Mouse (Mus musculus) heart, adult 18-20 months (tissue): ENCODE measurements around the gene Tiam1. TPM values are rescaled to one million over a fixed set of nuclear protein-coding genes. Genes with fewer than 3 reads are reported as not detected.

Source experiments
- DNase-seq, 2 experiments: peaks; one replicate each; pipeline ENCODE4 v3.0.0; 2021 to 2022; ENCODE audit warnings: mixed read lengths in 1 of 2
- total RNA-seq, 2 experiments: library from RNA; stranded (reverse); gene quantifications; 2 replicates each; pipeline ENCODE4 v1.2.3; 2021

Gene Tiam1
- total RNA-seq, 2 experiments from 2014 or later = 8.1 to 8.5 TPM

- no peak for DNase-seq
Measured at GRCm38 (mm10) chr16:89789792-89790434, 353.7 kb downstream of the Tiam1 start.

- no peak for DNase-seq
Measured at GRCm38 (mm10) chr16:89785795-89786194, 357.8 kb downstream of the Tiam1 start.

- DNase-seq = no peak
Measured at GRCm38 (mm10) chr16:89779705-89780104, 363.9 kb downstream of the Tiam1 start.

- DNase-seq = no peak
Measured at GRCm38 (mm10) chr16:89777450-89777849, 366.1 kb downstream of the Tiam1 start.

GRCm38 (mm10) chr16:89774553-89774913 is 369.0 kb downstream of the Tiam1 start:
- no peak for DNase-seq

- peak; percentile 82 to 95 for DNase-seq
Measured at GRCm38 (mm10) chr16:89773657-89774552, 369.7 kb downstream of the Tiam1 start.

- no peak for DNase-seq
Measured at GRCm38 (mm10) chr16:89765919-89766318, 377.6 kb downstream of the Tiam1 start.

- DNase-seq = peak in 1 of 2 experiments; percentile 23
Measured at GRCm38 (mm10) chr16:89765470-89765869, 378.1 kb downstream of the Tiam1 start.

- no peak for DNase-seq
Measured at GRCm38 (mm10) chr16:89763812-89764211, 379.8 kb downstream of the Tiam1 start.

- DNase-seq = no peak
Measured at GRCm38 (mm10) chr16:89762523-89762922, 381.0 kb downstream of the Tiam1 start.

GRCm38 (mm10) chr16:89762096-89762495 is 381.5 kb downstream of the Tiam1 start:
- peak; percentile 3 to 20 for DNase-seq

- no peak for DNase-seq
Measured at GRCm38 (mm10) chr16:89757384-89757783, 386.2 kb downstream of the Tiam1 start.

- no peak for DNase-seq
Measured at GRCm38 (mm10) chr16:89754709-89755108, 388.9 kb downstream of the Tiam1 start.

- DNase-seq = no peak
Measured at GRCm38 (mm10) chr16:89747864-89748263, 395.7 kb downstream of the Tiam1 start.

- no peak for DNase-seq
Measured at GRCm38 (mm10) chr16:89739559-89739958, 404.0 kb downstream of the Tiam1 start.

- DNase-seq = no peak
Measured at GRCm38 (mm10) chr16:89738963-89739362, 404.6 kb downstream of the Tiam1 start.

Other genes with a start within 250 kb of the Tiam1 start
- 100 to 1,000 TPM; 565 to 589 TPM for gene Sod1, start 77.0 kb upstream of the Tiam1 start, total RNA-seq
- 10 to 100 TPM; 18.1 to 21.3 TPM for gene Scaf4, start 140.7 kb upstream of the Tiam1 start, total RNA-seq
- under 1 TPM; 0.36 to 0.40 TPM for gene Hunk, start 242.2 kb upstream of the Tiam1 start, total RNA-seq